Mouse (Mus musculus) splenic B cell, adult 2 months (primary cell): ENCODE data around the gene Capn1.

ENCODE experiments used
- DNase-seq: peaks from one replicate; pipeline ENCODE4 v3.0.0-alpha.2; 2011; ENCODE audit warnings: low read depth, low spot score
- H3K27me3 ChIP-seq: 2 replicates; pipeline ENCODE4 v1.6.1; 2012; ENCODE audit warnings: mild to moderate bottlenecking, low read length, moderate library complexity, mixed read lengths; ENCODE audit not compliant: control insufficient read depth, poor library complexity, insufficient read depth, severe bottlenecking
- H3K36me3 ChIP-seq: 2 replicates; pipeline ENCODE4 v1.6.1; 2012; ENCODE audit warnings: mild to moderate bottlenecking, low read length, moderate library complexity, mixed read lengths; ENCODE audit not compliant: control insufficient read depth, poor library complexity, insufficient read depth, severe bottlenecking

Capn1 gene

DNA sequence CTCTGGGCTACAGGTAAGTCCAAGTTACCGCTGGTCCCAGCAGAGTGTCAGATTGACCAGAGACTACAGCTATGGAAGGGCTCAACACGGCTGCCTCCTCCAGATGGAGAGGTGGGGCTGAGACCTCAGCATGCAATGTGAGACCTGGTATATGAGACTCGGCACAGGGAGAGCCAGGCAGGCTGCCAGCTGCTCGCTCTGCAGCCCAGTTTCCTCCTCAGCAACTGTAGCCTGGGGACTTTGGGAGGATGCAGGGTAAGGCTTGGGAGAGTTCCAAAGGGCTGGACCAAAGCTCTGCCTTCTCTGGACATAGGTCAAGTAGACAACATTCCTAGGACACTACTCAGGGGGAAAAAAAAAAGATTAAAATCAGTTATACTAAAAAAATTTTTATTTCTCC is 75.5 kb downstream of the Capn1 start:
- no peaks in the 10 kb centered on the region for H3K27me3 ChIP-seq
- DNase-seq: no peak
- peaks cover 7% of the 10 kb centered on the region; the same call in 1 of the 2 replicates for H3K36me3 ChIP-seq

DNA sequence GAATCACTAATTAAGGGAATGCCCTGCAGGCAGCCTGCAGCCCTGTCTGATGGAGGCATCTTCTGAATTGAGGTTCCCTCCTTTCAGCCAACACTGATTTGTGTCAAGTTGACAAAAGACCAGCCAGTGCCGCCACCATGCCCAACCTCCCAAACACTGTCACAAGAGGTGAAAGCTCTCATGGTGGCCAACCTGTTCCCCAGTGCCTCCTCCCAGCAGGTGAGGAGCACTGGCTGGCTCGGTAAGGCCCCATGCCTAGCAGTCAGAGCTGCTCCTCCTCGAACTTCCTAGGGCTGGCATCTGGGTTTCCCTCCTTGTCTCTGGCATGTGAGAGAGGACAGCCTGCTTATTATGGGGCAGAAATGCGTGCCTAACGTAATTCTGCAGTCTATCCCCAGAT is 76.0 kb downstream of the Capn1 start:
- Histone ChIP-seq H3K36me3 (peaks cover 7% of the 10 kb centered on the region; the same call in 1 of the 2 replicates), H3K27me3 (no peaks in the 10 kb centered on the region)
- no peak for DNase-seq
